Mouse (Mus musculus) liver, postnatal 0 days (tissue): ENCODE measurements around the gene Chst11. TPM values are rescaled to one million over a fixed set of nuclear protein-coding genes. Genes with fewer than 3 reads are reported as not detected.
A peak's percentile ranks its signal among the peaks of the same experiment; 100 is the strongest.

Experiments
- ATAC-seq: fragments of 200-750 bp; cut with Nextera tagmentation; 2 replicates; pipeline ENCODE4 v1.8.0; 2017; ENCODE audit warnings: mild to moderate bottlenecking, moderate library complexity
- DNase-seq: peaks from one replicate; pipeline ENCODE4 v3.0.0-alpha.2; 2016
- H3K27ac ChIP-seq: fragments of 300-500 bp; sonication (generic); 2 replicates; pipeline ENCODE4 v1.5.1; 2014; ENCODE audit warnings: antibody characterized with exemption, moderate library complexity, mild to moderate bottlenecking, low read depth
- H3K27me3 ChIP-seq: fragments of 300-500 bp; sonication (generic); 2 replicates; pipeline ENCODE4 v1.6.1; 2014; ENCODE audit warnings: low read length, control low read depth, mixed read lengths; ENCODE audit not compliant: insufficient read depth
- H3K36me3 ChIP-seq: fragments of 300-500 bp; sonication (generic); replicated peaks from 2 replicates; pipeline ENCODE4 v1.6.1; 2014; ENCODE audit warnings: mild to moderate bottlenecking, control low read depth, low read length, moderate library complexity, mixed read lengths; ENCODE audit not compliant: insufficient read depth
- H3K4me1 ChIP-seq: fragments of 300-500 bp; sonication (generic); 2 replicates; pipeline ENCODE4 v1.6.1; 2014; ENCODE audit warnings: antibody characterized with exemption, mild to moderate bottlenecking, control low read depth; ENCODE audit not compliant: insufficient read depth
- H3K4me2 ChIP-seq: fragments of 300-500 bp; sonication (generic); 2 replicates; pipeline ENCODE4 v1.6.1; 2014; ENCODE audit warnings: low read depth, mild to moderate bottlenecking, low read length, moderate library complexity, mixed read lengths
- H3K4me3 ChIP-seq: fragments of 300-500 bp; sonication (generic); 2 replicates; pipeline ENCODE4 v1.5.1; 2014; ENCODE audit warnings: low read depth, low read length
- H3K9ac ChIP-seq: fragments of 300-500 bp; sonication (generic); replicated peaks from 2 replicates; pipeline ENCODE4 v1.6.1; 2014; ENCODE audit warnings: mild to moderate bottlenecking, moderate library complexity
- H3K9me3 ChIP-seq: fragments of 300-500 bp; sonication (generic); 2 replicates; pipeline ENCODE4 v1.6.1; 2016; ENCODE audit warnings: mild to moderate bottlenecking, control low read depth, low read length, mixed read lengths
- CTCF ChIP-seq: sonication (generic); IDR thresholded peaks from 2 replicates; pipeline ENCODE4 v1.5.1; 2016; ENCODE audit warnings: antibody characterized with exemption, low read depth
- EP300 ChIP-seq: IDR thresholded peaks from 2 replicates; pipeline ENCODE4 v1.6.1; 2016; ENCODE audit warnings: antibody characterized with exemption, low read depth, mild to moderate bottlenecking
- WGBS: fragments of 180-500 bp; shearing (Covaris S2); extraction: QIAGEN DNeasy Blood & Tissue Kit; methylation state at CpG from one replicate; pipeline ENCODE4 v1.1.7; 2014; ENCODE audit not compliant: insufficient replicate concordance; 5-methylcytosine and 5-hydroxymethylcytosine counted together
- polyA plus RNA-seq: library from polyadenylated mRNA; unstranded; fragments of >200 nt; fragmentation: Nextera tagmentation; extraction: Ambion mirVana; gene quantifications from 2 replicates; pipeline ENCODE4 v1.2.1, GENCODE M21; 2015

Gene Chst11
- polyA plus RNA-seq, 1 experiment from 2014 or later: 0.40 TPM

- 52% methylated on average over 8 of the region's 8 CpGs for WGBS
- H3K27me3 ChIP-seq: no peaks in the 10 kb centered on the region
- ATAC-seq (no peak), DNase-seq (no peak)
- peaks cover 26% of the 10 kb centered on the region for H3K4me1 ChIP-seq
- TF ChIP-seq EP300 (no peak), CTCF (no peak)
- no peak overlapping the region for H3K4me3 ChIP-seq
- no peak overlapping the region for H3K4me2 ChIP-seq
- no peak overlapping the region for H3K9ac ChIP-seq
- H3K27ac ChIP-seq: peak overlapping the region; percentile 57; the same call in 1 of the 2 replicates
- no peaks in the 10 kb centered on the region for H3K36me3 ChIP-seq
- H3K9me3 ChIP-seq: peaks cover 6% of the 10 kb centered on the region; the same call in 1 of the 2 replicates
Measured at GRCm38 (mm10) chr10:83006258-83006657, 21.0 kb downstream of the Chst11 start.

GRCm38 (mm10) chr10:83013984-83014383 lies 28.7 kb downstream of the Chst11 start:
- ATAC-seq (peak; percentile 30), DNase-seq (no peak)
- peaks cover 26% of the 10 kb centered on the region for H3K4me1 ChIP-seq
- no peak overlapping the region for H3K4me3 ChIP-seq
- peak overlapping the region; percentile 25; the same call in 1 of the 2 replicates for H3K27ac ChIP-seq
- H3K27me3 ChIP-seq: no peaks in the 10 kb centered on the region
- H3K9me3 ChIP-seq: peaks cover 6% of the 10 kb centered on the region; the same call in 1 of the 2 replicates
- TF ChIP-seq EP300 (peak; percentile 94), CTCF (no peak)
- 45% methylated on average over 4 of the region's 4 CpGs for WGBS
- H3K9ac ChIP-seq: no peak overlapping the region
- peak overlapping the region; percentile 52 for H3K4me2 ChIP-seq
- H3K36me3 ChIP-seq: no peaks in the 10 kb centered on the region

GRCm38 (mm10) chr10:83015919-83016318 lies 30.6 kb downstream of the Chst11 start:
- TF ChIP-seq EP300: no peak
- no peak for TF ChIP-seq CTCF
- no peaks in the 10 kb centered on the region for H3K36me3 ChIP-seq
- peaks cover 38% of the 10 kb centered on the region for H3K4me1 ChIP-seq
- no peak overlapping the region; the same call in 1 of the 2 replicates for H3K27ac ChIP-seq
- ATAC-seq (no peak), DNase-seq (no peak)
- no peaks in the 10 kb centered on the region for H3K27me3 ChIP-seq
- no peak overlapping the region for H3K4me3 ChIP-seq
- WGBS: 60% methylated on average over 3 of the region's 3 CpGs
- peaks cover 6% of the 10 kb centered on the region; the same call in 1 of the 2 replicates for H3K9me3 ChIP-seq
- H3K9ac ChIP-seq: no peak overlapping the region
- no peak overlapping the region for H3K4me2 ChIP-seq

GRCm38 (mm10) chr10:83016779-83017178 lies 31.5 kb downstream of the Chst11 start:
- no peak for TF ChIP-seq CTCF
- TF ChIP-seq EP300: peak; percentile 65
- 51% methylated on average over 13 of the region's 13 CpGs for WGBS
- ATAC-seq (no peak), DNase-seq (no peak)
- H3K9me3 ChIP-seq: peaks cover 6% of the 10 kb centered on the region; the same call in 1 of the 2 replicates
- peak overlapping the region; percentile 64 for H3K4me2 ChIP-seq
- H3K4me3 ChIP-seq: no peak overlapping the region
- no peaks in the 10 kb centered on the region for H3K36me3 ChIP-seq
- H3K27me3 ChIP-seq: no peaks in the 10 kb centered on the region
- H3K9ac ChIP-seq: no peak overlapping the region
- peak overlapping the region; percentile 85 for H3K27ac ChIP-seq
- peaks cover 38% of the 10 kb centered on the region for H3K4me1 ChIP-seq

- no peak for DNase-seq
- peak; percentile 70; the same call in 1 of the 2 replicates for TF ChIP-seq EP300
- no peak for TF ChIP-seq CTCF
Measured at GRCm38 (mm10) chr10:83017760-83018498, 32.6 kb downstream of the Chst11 start.

GRCm38 (mm10) chr10:83018521-83018920 lies 33.2 kb downstream of the Chst11 start:
- Histone ChIP-seq H3K9ac (peak overlapping the region; percentile 8; the same call in 1 of the 2 replicates), H3K9me3 (peaks cover 6% of the 10 kb centered on the region; the same call in 1 of the 2 replicates), H3K4me2 (peak overlapping the region; percentile 64), H3K4me3 (peak overlapping the region; percentile 3; the same call in 1 of the 2 replicates), H3K4me1 (peaks cover 38% of the 10 kb centered on the region), H3K36me3 (no peaks in the 10 kb centered on the region), H3K27me3 (no peaks in the 10 kb centered on the region), H3K27ac (peak overlapping the region; percentile 85)
- WGBS: 50% methylated on average over 4 of the region's 5 CpGs
- no peak for DNase-seq
- peak; percentile 61 for ATAC-seq
- TF ChIP-seq CTCF: no peak
- no peak for TF ChIP-seq EP300

More at GRCm38 (mm10) chr10:83017760-83018498, 32.6 kb downstream of the Chst11 start:
- Histone ChIP-seq H3K4me2 (peak overlapping the region; percentile 64), H3K9me3 (peaks cover 6% of the 10 kb centered on the region; the same call in 1 of the 2 replicates), H3K4me1 (peaks cover 38% of the 10 kb centered on the region), H3K9ac (peak overlapping the region; percentile 3; the same call in 1 of the 2 replicates), H3K36me3 (no peaks in the 10 kb centered on the region), H3K27me3 (no peaks in the 10 kb centered on the region), H3K27ac (peak overlapping the region; percentile 85), H3K4me3 (peak overlapping the region; percentile 3; the same call in 1 of the 2 replicates)
- ATAC-seq: peak; percentile 66
- 48% methylated on average over 21 of the region's 21 CpGs for WGBS
